Mouse (Mus musculus) heart, adult 8-10 months (tissue): ENCODE measurements around the gene H2-M10.1. TPM values are rescaled to one million over a fixed set of nuclear protein-coding genes. Genes with fewer than 3 reads are reported as not detected.
"Not testable (repeated sequence)": the region's sequence is repeated elsewhere in the genome, so short reads cannot be mapped to it uniquely, and the experiment has no call there.

Experiments used
- DNase-seq: peaks from one replicate; pipeline ENCODE4 v3.0.0; 2022; ENCODE audit warnings: low spot score
- total RNA-seq, 4 experiments: library from RNA; stranded (reverse); gene quantifications; 2 replicates each; pipeline ENCODE4 v1.2.4; 2022

H2-M10.1 gene
- total RNA-seq: not detected

DNA sequence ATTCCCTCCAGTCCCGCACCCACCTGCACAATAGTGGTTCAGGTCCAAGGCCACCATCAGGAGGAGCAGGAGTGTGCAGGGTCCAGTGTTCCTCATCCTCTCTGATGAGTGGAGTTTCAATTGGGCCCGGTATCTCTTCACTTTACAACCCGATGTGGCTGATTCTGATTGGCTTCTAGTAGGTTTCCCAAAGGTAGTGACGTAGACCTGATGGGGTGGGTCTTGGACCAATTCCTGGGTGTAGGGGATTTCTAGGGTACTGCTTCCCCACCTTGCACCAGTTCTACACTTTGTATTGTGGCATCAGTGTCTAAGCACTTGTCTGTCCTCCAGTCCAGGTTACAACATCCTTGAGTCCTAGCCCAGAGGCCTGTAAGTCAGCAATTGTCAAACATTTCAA is at the start of gene H2-M10.1:
Gene H2-M10.1, minus strand, starts transcription at position 101 of the 400 bp plus-strand sequence.
- no peak for DNase-seq

DNA sequence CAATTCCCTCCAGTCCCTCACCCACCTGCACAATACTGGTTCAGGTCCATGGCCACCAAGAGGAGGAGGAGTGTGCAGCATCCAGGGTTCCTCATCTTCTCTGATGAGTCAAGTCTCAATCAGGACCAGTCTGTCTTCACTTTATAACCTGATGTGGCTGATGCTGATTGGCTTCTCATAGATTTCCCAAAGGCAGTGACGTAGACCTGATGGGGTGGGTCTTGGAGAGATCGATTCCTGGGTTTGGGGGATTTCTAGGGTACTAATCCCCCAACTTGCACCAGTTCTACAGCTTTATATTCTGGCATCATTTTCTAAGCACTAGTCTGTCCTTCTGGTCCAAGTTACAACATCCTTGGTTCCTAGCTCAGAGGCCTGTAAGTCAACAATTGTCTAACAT is 42.4 kb upstream of the H2-M10.1 start, which contains the start of gene H2-M10.3:
Gene H2-M10.3, minus strand, starts transcription at position 101 of the 400 bp plus-strand sequence.
- not testable (repeated sequence) for DNase-seq

DNA sequence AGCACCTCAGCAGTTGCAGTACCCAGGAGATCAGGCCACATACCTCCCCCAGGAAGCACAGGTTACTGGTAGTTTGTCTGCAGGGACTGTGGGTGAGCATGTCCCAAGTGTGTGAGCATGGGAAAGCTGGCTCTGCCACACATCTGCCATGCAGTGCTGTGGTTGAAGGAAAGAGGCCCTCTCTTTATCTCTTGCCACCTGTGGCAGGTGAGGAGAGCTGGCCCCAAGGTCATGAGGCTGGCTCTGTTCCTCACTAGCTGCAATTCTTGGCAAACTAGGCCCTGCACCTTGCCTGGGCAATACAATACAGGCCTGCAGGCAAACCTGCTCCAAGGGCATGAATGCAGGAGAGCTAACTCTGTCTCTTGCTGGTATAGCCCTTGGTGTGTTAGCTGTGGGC is 36.4 kb upstream of the H2-M10.1 start:
- DNase-seq: not testable (repeated sequence)

DNA sequence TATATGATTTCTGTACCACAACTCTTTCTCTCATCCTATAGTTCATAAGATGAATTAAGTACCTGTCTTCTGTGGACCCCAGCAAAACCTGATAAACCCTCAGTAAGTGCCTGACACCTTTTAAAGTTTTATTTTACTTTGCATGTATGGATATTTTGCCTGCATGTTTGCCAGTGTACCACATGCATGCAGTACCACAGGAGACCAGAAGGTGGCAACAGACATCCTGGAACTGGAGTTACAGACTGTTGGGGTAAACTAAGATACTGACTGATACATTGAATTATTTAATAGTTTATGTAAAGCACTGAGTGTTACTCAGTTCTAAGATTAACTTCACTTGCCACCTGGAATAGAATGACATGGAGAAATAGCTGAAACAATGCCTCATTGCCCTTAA is 31.6 kb upstream of the H2-M10.1 start:
- peak; percentile 33 for DNase-seq

DNA sequence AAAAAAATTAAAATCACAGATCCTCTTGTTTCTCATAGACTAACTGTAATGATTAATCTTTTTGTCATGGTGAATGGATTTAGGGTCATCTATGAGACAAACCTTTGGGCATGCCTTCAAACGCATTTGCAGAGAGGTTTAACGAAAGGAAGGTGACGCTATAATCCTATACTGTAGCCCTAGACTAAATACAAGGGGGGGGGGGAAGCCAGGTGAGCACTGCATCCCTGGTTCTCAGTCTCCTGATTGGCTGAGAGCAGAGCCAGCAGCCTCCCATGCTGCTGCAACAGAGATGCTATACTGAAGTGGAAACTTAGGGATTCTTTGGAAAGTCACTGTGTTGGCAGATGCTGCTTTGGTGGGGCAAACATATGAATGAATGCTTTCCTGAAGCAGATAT is 29.8 kb upstream of the H2-M10.1 start:
- no peak for DNase-seq

DNA sequence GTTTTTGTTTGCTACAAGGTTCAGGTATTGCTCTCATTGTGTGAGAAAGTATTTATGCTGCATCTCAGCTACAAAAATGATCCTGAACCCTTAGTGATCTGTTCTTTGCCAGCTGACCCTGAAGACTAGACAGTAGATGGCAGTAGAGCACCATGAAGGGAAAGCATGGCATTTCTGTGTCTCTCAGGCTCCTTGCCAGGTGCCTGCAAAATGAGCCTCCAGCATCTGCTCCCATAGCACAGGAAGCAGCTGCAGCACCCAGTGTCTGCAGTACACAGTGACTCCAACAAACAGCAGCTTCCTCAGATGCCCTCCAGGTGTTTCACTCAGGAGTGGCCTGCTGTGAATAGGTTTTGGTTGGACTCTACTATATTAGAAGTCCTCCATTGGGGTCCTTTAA is 29.4 kb upstream of the H2-M10.1 start:
- peak; percentile 46 for DNase-seq

DNA sequence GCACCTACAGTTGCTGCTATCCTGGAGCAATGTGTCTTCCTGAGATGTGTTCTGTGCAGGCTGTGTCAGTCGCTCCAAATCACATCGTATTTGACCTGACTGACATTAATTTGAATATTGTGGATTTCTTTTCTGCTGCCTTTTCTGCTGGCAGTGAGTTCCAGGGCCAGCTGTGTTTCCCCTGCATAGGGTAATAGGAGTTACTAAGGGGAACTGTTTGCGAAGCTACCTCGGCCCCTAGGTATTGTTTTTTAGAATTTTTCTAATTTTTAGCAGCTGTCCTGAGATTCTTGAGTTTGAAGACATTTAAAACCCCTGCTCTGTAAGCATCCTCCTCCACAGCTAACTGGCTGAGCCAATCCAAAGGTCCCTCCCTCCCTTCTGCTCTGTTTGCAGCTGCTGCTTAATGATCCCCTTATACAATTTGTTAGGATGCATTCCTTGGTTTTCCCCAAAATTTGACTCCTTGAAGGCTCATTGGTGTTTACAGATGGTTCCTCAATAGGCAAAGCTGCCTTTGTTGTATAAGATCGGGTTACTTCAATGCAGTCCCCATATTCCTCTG is 10.2 kb downstream of the H2-M10.1 start:
- no peak for DNase-seq

DNA sequence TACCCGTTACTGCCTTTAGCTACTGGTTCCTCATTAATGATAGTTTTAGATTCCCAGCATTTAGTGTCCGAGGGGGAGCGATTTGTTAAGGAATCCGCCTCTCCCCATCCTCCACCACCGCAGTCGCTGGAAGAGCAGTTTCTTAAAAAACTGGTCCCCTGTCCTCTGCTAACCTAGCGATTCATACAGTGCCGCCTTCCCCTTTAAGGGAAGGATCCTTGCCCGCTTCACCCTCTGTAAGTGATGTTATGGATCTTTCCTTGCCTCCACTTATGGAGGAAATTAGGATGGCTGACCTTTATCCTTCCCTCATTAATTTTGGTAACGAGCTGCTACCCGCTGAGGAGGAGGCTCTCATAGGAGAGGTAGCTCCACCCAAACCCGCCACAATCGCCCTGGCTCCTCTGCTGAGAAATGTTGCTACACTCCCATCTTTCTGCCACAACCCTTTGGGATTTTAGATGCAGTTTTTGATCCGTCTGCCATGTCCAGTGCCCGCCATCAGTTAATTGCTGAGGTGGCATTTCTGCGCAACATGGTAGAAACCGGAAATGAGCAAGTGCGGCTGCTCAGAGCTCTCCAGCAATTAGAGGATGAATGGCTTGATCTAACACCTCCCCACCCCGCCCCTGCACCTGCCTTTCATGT is 10.8 kb downstream of the H2-M10.1 start:
- DNase-seq: peak; percentile 24

DNA sequence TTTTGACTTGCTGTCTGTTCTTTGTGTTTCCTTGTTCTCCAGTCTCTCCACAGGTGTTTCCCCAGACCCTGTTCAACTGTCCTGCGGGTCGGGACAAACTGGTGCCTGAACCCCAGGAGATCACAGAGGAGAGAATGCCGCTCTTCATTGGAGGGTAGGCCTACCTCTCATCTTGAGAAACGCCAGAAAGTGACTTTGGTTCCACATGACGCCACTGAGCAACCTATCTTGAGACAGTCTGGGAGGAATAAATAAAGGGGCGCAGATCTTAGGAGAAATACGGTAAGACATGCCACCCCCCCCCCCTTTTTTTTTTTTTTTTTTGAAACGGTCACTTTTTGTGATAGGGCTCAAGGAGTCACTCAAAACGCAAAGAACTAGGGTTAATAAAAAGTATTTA is 11.4 kb downstream of the H2-M10.1 start:
- no peak for DNase-seq

DNA sequence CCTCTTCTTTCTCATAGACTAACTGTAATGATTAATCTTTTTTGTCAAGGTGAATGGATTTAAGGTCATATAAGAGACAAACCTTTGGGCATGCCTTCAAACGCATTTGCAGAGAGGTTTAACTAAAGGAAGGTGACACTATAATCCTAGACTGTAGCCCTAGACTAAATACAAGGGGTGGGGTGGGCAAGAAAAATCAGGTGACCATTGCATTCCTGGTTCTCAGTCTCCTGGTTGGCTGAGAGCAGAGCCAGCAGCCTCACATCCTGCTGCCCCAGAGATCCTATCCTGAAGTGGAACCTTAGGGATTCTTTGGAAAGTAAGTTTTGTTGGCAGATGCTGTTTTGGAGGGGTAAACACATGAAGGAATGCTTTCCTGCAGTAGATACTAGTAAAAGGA is 16.7 kb downstream of the H2-M10.1 start:
- DNase-seq: no peak

DNA sequence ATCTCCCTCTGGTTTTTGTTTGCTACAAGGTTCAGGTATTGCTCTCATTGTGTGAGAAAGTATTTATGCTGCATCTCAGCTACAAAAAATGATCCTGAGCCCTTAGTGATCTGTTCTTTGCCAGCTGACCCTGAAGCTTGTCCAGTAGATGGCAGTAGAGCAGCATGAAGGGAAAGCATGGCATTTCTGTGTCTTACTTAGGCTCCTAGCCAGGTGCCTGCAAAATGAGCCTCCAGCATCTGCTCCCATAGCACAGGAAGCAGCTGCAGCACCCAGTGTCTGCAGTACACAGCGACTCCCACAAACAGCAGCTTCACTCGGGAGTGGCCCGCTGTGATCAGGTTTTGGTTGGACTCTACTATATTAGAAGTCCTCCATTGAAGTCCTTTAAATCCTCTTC is 17.1 kb downstream of the H2-M10.1 start:
- DNase-seq: peak; percentile 68

DNA sequence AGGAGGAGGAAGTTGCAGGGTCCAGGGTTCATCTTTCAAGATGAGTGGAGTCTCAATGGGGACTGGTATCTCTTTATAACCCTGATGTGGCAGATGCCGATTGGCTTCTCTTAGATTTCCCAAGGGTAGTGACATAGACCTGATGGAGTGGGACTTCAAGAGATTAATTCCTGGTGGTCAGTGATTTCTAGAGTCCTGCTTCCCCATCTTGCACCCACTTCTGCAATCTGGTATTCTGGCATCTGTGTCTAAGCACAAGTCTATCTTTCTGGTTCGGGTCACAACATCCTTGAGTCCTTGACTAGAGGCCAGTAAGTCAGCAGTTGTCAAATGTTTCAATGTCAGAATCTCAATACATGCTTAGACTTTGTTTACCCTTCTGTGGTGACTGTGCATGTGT is 39.6 kb downstream of the H2-M10.1 start, which contains the start of gene H2-M10.2:
Gene H2-M10.2, minus strand, starts transcription at position 101 of the 400 bp plus-strand sequence.
- no peak for DNase-seq

DNA sequence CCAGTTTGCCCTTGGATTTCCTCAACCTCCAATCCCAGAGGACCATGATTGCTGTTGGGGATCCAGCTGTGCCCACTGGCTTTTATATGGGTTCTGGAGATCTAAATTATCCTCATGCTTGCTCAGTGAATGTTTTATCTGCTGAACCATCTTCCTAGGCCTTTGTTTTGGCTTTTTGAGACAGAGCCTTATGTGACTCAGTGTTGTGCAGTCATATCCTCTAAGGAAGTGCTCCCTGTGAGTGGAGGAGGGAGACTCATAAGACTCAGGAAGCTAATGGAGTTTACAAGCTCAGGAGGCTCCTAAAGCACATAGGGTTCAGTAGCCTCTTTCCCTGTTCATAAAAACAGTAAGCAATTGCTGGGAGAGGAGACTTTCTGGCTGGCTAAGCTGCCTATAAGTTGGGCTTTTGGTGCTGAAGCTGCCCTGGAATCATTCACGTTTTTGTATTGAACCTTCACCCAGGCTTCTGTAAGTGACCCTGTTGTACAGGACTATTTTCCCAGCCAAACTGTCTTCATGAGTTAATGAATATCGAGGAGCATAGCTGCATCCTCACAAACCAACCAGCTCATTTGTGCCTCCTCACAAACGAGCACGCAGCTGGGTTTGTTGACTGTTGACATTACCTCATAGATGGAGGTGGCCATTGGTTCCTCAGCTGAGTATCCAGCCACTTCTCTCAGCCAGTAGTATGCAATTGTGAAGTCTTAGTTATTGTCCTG is 44.3 kb downstream of the H2-M10.1 start:
- DNase-seq: no peak

DNA sequence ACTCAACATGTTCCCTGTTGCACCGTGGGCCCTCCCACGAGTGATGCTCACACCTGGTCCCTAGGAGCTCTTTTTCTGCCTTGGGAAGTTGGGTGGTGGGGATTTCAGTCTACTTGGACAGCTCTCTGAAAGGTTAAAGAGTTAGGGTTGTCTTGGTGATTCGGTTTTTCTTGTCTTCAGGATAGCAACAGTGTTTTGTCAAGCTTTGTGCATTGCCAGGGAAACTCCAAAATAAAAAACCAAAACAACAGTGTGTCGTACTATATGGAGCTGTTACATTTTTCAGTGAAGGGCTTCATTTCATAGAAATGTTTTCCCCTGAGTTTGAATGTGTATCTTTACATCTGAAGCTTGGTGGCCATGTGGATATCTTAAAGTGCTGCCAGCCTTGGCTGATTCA is 51.2 kb downstream of the H2-M10.1 start:
- no peak for DNase-seq

DNA sequence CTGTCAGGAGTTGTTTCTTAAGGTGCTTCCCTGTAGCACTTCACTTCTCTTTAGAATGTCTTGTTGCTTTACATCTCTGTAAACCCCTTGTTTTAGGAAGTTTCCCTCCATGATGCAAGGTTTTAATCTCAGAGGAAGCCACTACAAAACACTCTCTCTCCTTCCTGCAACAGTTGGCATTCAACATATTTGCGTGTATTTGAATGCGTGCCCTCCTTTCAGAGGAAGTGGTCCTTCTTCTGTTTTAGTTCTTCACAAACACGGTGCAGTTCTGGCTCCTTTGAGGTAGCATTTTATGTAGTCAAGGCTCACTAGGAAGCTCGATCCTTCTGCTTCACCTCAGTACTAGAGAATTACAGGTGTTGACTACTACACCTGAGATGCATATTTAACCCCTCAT is 52.2 kb downstream of the H2-M10.1 start:
- DNase-seq: no peak

Other genes starting within 250 kb of the H2-M10.1 start
- gene Gm19684, start 204.5 kb downstream of the H2-M10.1 start, total RNA-seq: under 1 TPM in 3 of 4 experiments, not detected in 1; 0.19 to 0.26 (median 0.25) TPM
- gene Gm7030, start 196.7 kb downstream of the H2-M10.1 start, total RNA-seq: under 1 TPM in 2 of 4 experiments, not detected in 2; 0.34 to 0.38 TPM
- not detected for gene Gm8909, start 157.6 kb downstream of the H2-M10.1 start, total RNA-seq
- gene H2-T3, start 135.9 kb downstream of the H2-M10.1 start, total RNA-seq: not detected
- gene Rpp21, start 68.1 kb downstream of the H2-M10.1 start, total RNA-seq: 10 to 100 TPM; 34.4 to 55.3 (median 45.5) TPM
- gene Trim39, start 53.9 kb downstream of the H2-M10.1 start, total RNA-seq: 1 to 10 TPM; 6.3 to 7.1 (median 6.9) TPM
- gene H2-M10.2, start 39.7 kb downstream of the H2-M10.1 start, total RNA-seq: not detected
- gene H2-M10.3, start 42.3 kb upstream of the H2-M10.1 start, total RNA-seq: not detected
- not detected for gene H2-M10.4, start 136.2 kb upstream of the H2-M10.1 start, total RNA-seq
- not detected for gene H2-M11, start 220.9 kb upstream of the H2-M10.1 start, total RNA-seq